Mouse (Mus musculus) intestine, postnatal 0 days (tissue): ENCODE measurements around the gene Trp53bp2. TPM values are rescaled to one million over a fixed set of nuclear protein-coding genes. Genes with fewer than 3 reads are reported as not detected.

ENCODE experiments used
- ATAC-seq: fragments of 200-750 bp; cut with Nextera tagmentation; 2 replicates; pipeline ENCODE4 v1.8.0; 2017; ENCODE audit warnings: mild to moderate bottlenecking, moderate TSS enrichment, moderate library complexity
- H3K27ac ChIP-seq: fragments of 300-500 bp; sonication (generic); 2 replicates; pipeline ENCODE4 v1.5.1; 2014; ENCODE audit warnings: mild to moderate bottlenecking, low read depth, low read length, moderate library complexity
- H3K27me3 ChIP-seq: fragments of 300-500 bp; sonication (generic); replicated peaks from 2 replicates; pipeline ENCODE4 v1.6.1; 2014; ENCODE audit warnings: low read length, mixed read lengths; ENCODE audit not compliant: control insufficient read depth, insufficient read depth
- H3K36me3 ChIP-seq: fragments of 300-500 bp; sonication (generic); 2 replicates; pipeline ENCODE4 v1.6.1; 2014; ENCODE audit warnings: mild to moderate bottlenecking, moderate library complexity; ENCODE audit not compliant: control insufficient read depth, insufficient read depth
- H3K4me1 ChIP-seq: fragments of 300-500 bp; sonication (generic); replicated peaks from 2 replicates; pipeline ENCODE4 v1.6.1; 2014; ENCODE audit warnings: antibody characterized with exemption, low read length, mixed read lengths; ENCODE audit not compliant: control insufficient read depth, insufficient read depth
- H3K4me2 ChIP-seq: fragments of 300-500 bp; sonication (generic); replicated peaks from 2 replicates; pipeline ENCODE4 v1.6.1; 2014; ENCODE audit warnings: low read depth, mild to moderate bottlenecking, moderate library complexity
- H3K4me3 ChIP-seq: fragments of 300-500 bp; sonication (generic); 2 replicates; pipeline ENCODE4 v1.5.1; 2014; ENCODE audit warnings: low read depth, low read length
- H3K9ac ChIP-seq: fragments of 300-500 bp; sonication (generic); 2 replicates; pipeline ENCODE4 v1.6.1; 2014; ENCODE audit warnings: mild to moderate bottlenecking, low read depth, low read length
- H3K9me3 ChIP-seq: fragments of 300-500 bp; sonication (generic); 2 replicates; pipeline ENCODE4 v1.6.1; 2016; ENCODE audit warnings: mixed run types; ENCODE audit not compliant: control insufficient read depth
- CTCF ChIP-seq: sonication (generic); IDR thresholded peaks from 2 replicates; pipeline ENCODE4 v1.5.1; 2016; ENCODE audit warnings: low read depth, mild to moderate bottlenecking, control low read depth, antibody characterized with exemption, moderate library complexity
- WGBS: fragments of 180-500 bp; shearing (Covaris S2); extraction: QIAGEN DNeasy Blood & Tissue Kit; methylation state at CpG from one replicate; pipeline ENCODE4 v1.1.7; 2014; 5-methylcytosine and 5-hydroxymethylcytosine counted together
- polyA plus RNA-seq: library from polyadenylated mRNA; unstranded; fragments of >200 nt; fragmentation: Nextera tagmentation; extraction: Ambion mirVana; gene quantifications from 2 replicates; pipeline ENCODE4 v1.2.1, GENCODE M21; 2015

Trp53bp2 gene
- polyA plus RNA-seq, 1 experiment from 2014 or later, result 10.8 TPM

DNA sequence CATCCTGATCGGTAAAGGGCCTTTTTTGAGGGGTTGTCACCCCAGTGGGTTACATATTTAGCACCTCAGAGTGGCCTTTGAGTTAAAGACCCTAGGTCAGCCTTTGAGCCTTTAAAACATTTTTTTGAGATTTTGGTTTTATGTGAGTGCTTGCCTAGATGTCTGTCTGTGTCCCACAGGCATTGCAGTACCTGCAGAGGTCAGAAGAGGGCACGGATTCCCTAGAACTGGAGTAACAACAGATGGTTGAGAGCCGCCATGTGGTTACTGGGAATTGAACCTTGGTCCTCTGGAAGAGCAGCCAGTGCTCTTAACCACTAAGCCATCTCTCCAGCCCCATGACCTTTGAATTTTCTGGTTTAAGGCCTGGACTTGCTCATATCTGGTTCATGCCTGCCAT is 27.6 kb upstream of the Trp53bp2 start:
- no peak for ATAC-seq
- WGBS, result 80% methylated on average over 3 of the region's 3 CpGs
- H3K4me3 ChIP-seq, result no peak overlapping the region
- no peak overlapping the region for H3K4me2 ChIP-seq
- no peak overlapping the region for H3K9ac ChIP-seq
- H3K27me3 ChIP-seq, result no peaks in the 10 kb centered on the region
- no peaks in the 10 kb centered on the region for H3K4me1 ChIP-seq
- H3K27ac ChIP-seq, result no peak overlapping the region
- H3K9me3 ChIP-seq, result no peaks in the 10 kb centered on the region
- TF ChIP-seq CTCF, result peak; percentile 42
- H3K36me3 ChIP-seq, result no peaks in the 10 kb centered on the region

DNA sequence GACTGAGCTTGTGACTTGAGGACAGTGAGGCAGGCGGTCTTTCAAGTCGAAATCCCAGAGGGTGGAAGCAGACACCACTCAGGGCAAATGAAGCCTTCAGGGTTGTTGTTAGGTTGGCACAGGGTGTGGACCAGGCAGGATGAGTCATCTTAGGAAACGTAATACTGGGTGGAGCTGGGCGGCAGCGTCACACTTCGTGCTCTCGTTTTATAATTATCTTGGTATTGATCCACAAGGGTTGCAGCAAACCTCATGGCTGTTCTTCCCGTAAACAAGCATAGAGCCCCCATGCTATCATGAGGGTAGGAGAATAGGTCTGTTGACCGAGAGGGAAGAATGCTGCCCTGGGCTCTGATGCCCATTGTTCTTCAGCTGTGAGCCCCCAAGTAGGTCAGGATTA is 25.9 kb upstream of the Trp53bp2 start:
- Histone ChIP-seq H3K4me2 (no peak overlapping the region), H3K9me3 (no peaks in the 10 kb centered on the region), H3K36me3 (no peaks in the 10 kb centered on the region), H3K9ac (no peak overlapping the region), H3K4me1 (no peaks in the 10 kb centered on the region), H3K27me3 (no peaks in the 10 kb centered on the region), H3K27ac (no peak overlapping the region), H3K4me3 (no peak overlapping the region)
- no peak for TF ChIP-seq CTCF
- 51% methylated on average over 9 of the region's 9 CpGs for WGBS
- peak; percentile 73 for ATAC-seq

DNA sequence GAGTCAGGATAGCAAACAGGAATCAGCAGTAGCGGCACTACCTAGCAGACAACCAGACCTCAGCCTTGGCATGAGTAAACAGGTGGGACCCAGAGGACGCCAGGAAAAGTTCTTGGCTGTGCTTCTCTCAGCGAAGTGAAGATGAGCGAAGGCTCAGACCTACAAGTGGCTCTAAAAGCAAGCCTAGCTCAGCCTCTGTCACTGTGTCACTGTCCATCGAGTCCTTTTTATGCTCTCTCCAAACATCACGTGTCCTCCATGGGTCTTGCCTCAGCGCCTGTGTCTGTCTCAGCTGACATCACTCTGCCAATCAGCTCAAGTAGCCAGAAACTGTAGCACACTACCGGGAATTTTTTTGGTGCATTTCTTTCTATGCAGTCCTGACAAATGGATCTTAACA is 22.5 kb upstream of the Trp53bp2 start:
- H3K4me1 ChIP-seq, result no peaks in the 10 kb centered on the region
- no peak overlapping the region for H3K9ac ChIP-seq
- no peaks in the 10 kb centered on the region for H3K36me3 ChIP-seq
- H3K9me3 ChIP-seq, result no peaks in the 10 kb centered on the region
- H3K27me3 ChIP-seq, result no peaks in the 10 kb centered on the region
- no peak for TF ChIP-seq CTCF
- no peak overlapping the region for H3K4me3 ChIP-seq
- 87% methylated on average over 8 of the region's 8 CpGs for WGBS
- ATAC-seq, result no peak
- no peak overlapping the region for H3K4me2 ChIP-seq
- H3K27ac ChIP-seq, result no peak overlapping the region

GRCm38 (mm10) chr1:182388729-182389128 is 20.2 kb upstream of the Trp53bp2 start:
- Histone ChIP-seq H3K4me1 (no peaks in the 10 kb centered on the region), H3K4me3 (no peak overlapping the region), H3K27me3 (no peaks in the 10 kb centered on the region), H3K4me2 (no peak overlapping the region), H3K27ac (no peak overlapping the region), H3K36me3 (no peaks in the 10 kb centered on the region), H3K9ac (no peak overlapping the region), H3K9me3 (no peaks in the 10 kb centered on the region)
- ATAC-seq, result no peak
- no peak for TF ChIP-seq CTCF
- 40% methylated on average over 4 of the region's 4 CpGs for WGBS

- ATAC-seq, result no peak
- Histone ChIP-seq H3K4me3 (no peak overlapping the region), H3K27me3 (no peaks in the 10 kb centered on the region), H3K9ac (no peak overlapping the region), H3K4me1 (peaks cover 11% of the 10 kb centered on the region; the same call in 1 of the 2 replicates), H3K36me3 (no peaks in the 10 kb centered on the region), H3K9me3 (no peaks in the 10 kb centered on the region), H3K27ac (no peak overlapping the region), H3K4me2 (no peak overlapping the region)
- no peak for TF ChIP-seq CTCF
- whole genome bisulfite sequencing, result 71% methylated on average over 8 of the region's 8 CpGs
Measured at GRCm38 (mm10) chr1:182398171-182398570, 10.8 kb upstream of the Trp53bp2 start.

- H3K4me2 ChIP-seq, result no peak overlapping the region
- no peaks in the 10 kb centered on the region for H3K36me3 ChIP-seq
- WGBS, result 37% methylated on average over 3 of the region's 3 CpGs
- H3K4me1 ChIP-seq, result peaks cover 12% of the 10 kb centered on the region; the same call in 1 of the 2 replicates
- no peaks in the 10 kb centered on the region for H3K9me3 ChIP-seq
- no peaks in the 10 kb centered on the region for H3K27me3 ChIP-seq
- H3K4me3 ChIP-seq, result no peak overlapping the region
- ATAC-seq, result no peak
- no peak for TF ChIP-seq CTCF
- H3K27ac ChIP-seq, result no peak overlapping the region
- no peak overlapping the region for H3K9ac ChIP-seq
Measured at GRCm38 (mm10) chr1:182398780-182399179, 10.2 kb upstream of the Trp53bp2 start.

DNA sequence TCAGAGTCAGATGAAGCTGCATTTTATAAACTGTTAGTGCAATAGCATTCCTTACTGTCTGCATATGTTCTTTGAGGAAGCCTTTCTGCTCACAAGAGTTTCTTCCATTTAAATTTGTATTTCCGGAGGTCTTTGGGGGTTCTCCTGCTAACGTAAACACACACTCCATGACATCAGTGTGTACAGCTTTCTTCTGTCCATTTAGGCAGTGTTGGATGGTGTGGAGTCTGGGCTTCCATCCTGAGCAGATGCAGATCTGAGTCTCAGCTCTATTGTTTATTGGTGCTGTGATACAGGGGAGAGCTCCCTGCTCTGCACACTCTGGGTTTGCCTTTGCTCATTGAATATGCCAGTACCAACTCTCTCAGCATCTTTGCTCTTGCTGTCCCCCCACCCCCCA is 9.8 kb upstream of the Trp53bp2 start:
- H3K27ac ChIP-seq, result peak overlapping the region; percentile 28; the same call in 1 of the 2 replicates
- 58% methylated on average over 2 of the region's 2 CpGs for WGBS
- H3K4me3 ChIP-seq, result no peak overlapping the region
- H3K4me1 ChIP-seq, result peaks cover 12% of the 10 kb centered on the region; the same call in 1 of the 2 replicates
- H3K9ac ChIP-seq, result no peak overlapping the region
- no peaks in the 10 kb centered on the region for H3K9me3 ChIP-seq
- H3K4me2 ChIP-seq, result no peak overlapping the region
- no peaks in the 10 kb centered on the region for H3K27me3 ChIP-seq
- H3K36me3 ChIP-seq, result no peaks in the 10 kb centered on the region
- ATAC-seq, result no peak
- no peak for TF ChIP-seq CTCF
